ENCODE assay signal across 7 mouse cellular contexts in genomic region chr1:46769318-46769717, GRCm38 (mm10).
DNase-seq lines count a peak whose midpoint lies in the region; ATAC-seq and TF ChIP-seq lines count a peak whose summit lies in the region.
"Not testable (repeated sequence)": the region's sequence is repeated elsewhere in the genome, so short reads cannot be mapped to it uniquely, and the experiment has no call there.

No protein-coding gene starts in this region.

- H3K27ac ChIP-seq in embryonic facial prominence, embryonic 11.5 days (replicated peaks; ENCODE audit: low read depth, low read length); intestine, postnatal 0 days (ENCODE audit: low read depth, low read length); liver, postnatal 0 days (ENCODE audit: low read depth); midbrain, embryonic 12.5 days (replicated peaks): not testable (repeated sequence)

- TF ChIP-seq EP300 in liver, postnatal 0 days (IDR thresholded peaks at IDR 0.05; ENCODE audit: low read depth) = not testable (repeated sequence)

- peak; percentile 28 for DNase-seq in 416B (ENCODE audit: low read depth)
- peak; percentile 40 for DNase-seq in ES-CJ7 (ENCODE audit: low read depth, low spot score)
- DNase-seq in c-Kit-positive CD71-positive TER-119-negative erythroid progenitor cells, embryonic 14.5 days (ENCODE audit: low read depth) = peak; percentile 1
- DNase-seq in embryonic facial prominence, embryonic 11.5 days (ENCODE audit: low spot score) = peak; percentile 20
- DNase-seq in liver, postnatal 0 days = not testable (repeated sequence)

- H3K4me1 ChIP-seq in embryonic facial prominence, embryonic 11.5 days (ENCODE audit: control insufficient read depth, insufficient read depth, low read length); intestine, postnatal 0 days (replicated peaks; ENCODE audit: control insufficient read depth, insufficient read depth, low read length); liver, postnatal 0 days (ENCODE audit: insufficient read depth); midbrain, embryonic 12.5 days: not testable (repeated sequence)

- not testable (repeated sequence) for H3K4me3 ChIP-seq in embryonic facial prominence, embryonic 11.5 days (ENCODE audit: low read depth, low read length); intestine, postnatal 0 days (ENCODE audit: low read depth, low read length); liver, postnatal 0 days (ENCODE audit: low read depth, low read length); midbrain, embryonic 12.5 days

- not testable (repeated sequence) for H3K27me3 ChIP-seq in embryonic facial prominence, embryonic 11.5 days (ENCODE audit: control insufficient read depth, insufficient read depth, low read length); intestine, postnatal 0 days (replicated peaks; ENCODE audit: control insufficient read depth, insufficient read depth, low read length); liver, postnatal 0 days (ENCODE audit: insufficient read depth, low read length); midbrain, embryonic 12.5 days

- not testable (repeated sequence) for H3K9ac ChIP-seq in embryonic facial prominence, embryonic 11.5 days (replicated peaks; ENCODE audit: low read length); intestine, postnatal 0 days (ENCODE audit: low read depth, low read length); liver, postnatal 0 days (replicated peaks); midbrain, embryonic 12.5 days (replicated peaks)

- H3K4me2 ChIP-seq in embryonic facial prominence, embryonic 11.5 days (ENCODE audit: low read depth, low read length); intestine, postnatal 0 days (replicated peaks; ENCODE audit: low read depth); liver, postnatal 0 days (ENCODE audit: low read depth, low read length); midbrain, embryonic 12.5 days (replicated peaks): not testable (repeated sequence)

- not testable (repeated sequence) for H3K9me3 ChIP-seq in embryonic facial prominence, embryonic 11.5 days (replicated peaks; ENCODE audit: control insufficient read depth, low read length); intestine, postnatal 0 days (ENCODE audit: control insufficient read depth); liver, postnatal 0 days (ENCODE audit: low read length); midbrain, embryonic 12.5 days

- ATAC-seq in embryonic facial prominence, embryonic 11.5 days (replicated peaks; ENCODE audit: insufficient number of reproducible peaks, low FRiP score, low TSS enrichment, low read depth); intestine, postnatal 0 days: not testable (repeated sequence)
- peak; percentile 36; the same call in 1 of the 2 replicates for ATAC-seq in liver, postnatal 0 days
- ATAC-seq in midbrain, embryonic 12.5 days (ENCODE audit: low FRiP score, low read depth) = peak; percentile 4; the same call in 1 of the 2 replicates

- H3K36me3 ChIP-seq in embryonic facial prominence, embryonic 11.5 days (replicated peaks; ENCODE audit: control insufficient read depth, insufficient read depth, low read depth, low read length); intestine, postnatal 0 days (ENCODE audit: control insufficient read depth, insufficient read depth); liver, postnatal 0 days (replicated peaks; ENCODE audit: insufficient read depth, low read length); midbrain, embryonic 12.5 days: not testable (repeated sequence)

- peak; percentile 23; the same call in 1 of the 2 replicates for TF ChIP-seq CTCF in intestine, postnatal 0 days (IDR thresholded peaks at IDR 0.05; ENCODE audit: low read depth)
- peak; percentile 34 for TF ChIP-seq CTCF in liver, postnatal 0 days (IDR thresholded peaks at IDR 0.05; ENCODE audit: low read depth)
